Mouse (Mus musculus) heart, embryonic 16.5 days (tissue): Measurements from ENCODE around the gene Pdcd7. TPM values are rescaled to one million over a fixed set of nuclear protein-coding genes. Genes with fewer than 3 reads are reported as not detected.
A peak's percentile ranks its signal among the peaks of the same experiment; 100 is the strongest.

Experiments
- ATAC-seq: fragments of 200-750 bp; cut with Nextera tagmentation; replicated peaks from 2 replicates; pipeline ENCODE4 v1.8.0; 2017; ENCODE audit warnings: moderate number of reproducible peaks; ENCODE audit not compliant: insufficient read depth, low FRiP score; ENCODE audit errors: extremely low read depth
- H3K27ac ChIP-seq: fragments of 300-500 bp; sonication (generic); 2 replicates; pipeline ENCODE4 v1.5.1; 2014; ENCODE audit warnings: mild to moderate bottlenecking, low read length, control low read depth, moderate library complexity
- H3K27me3 ChIP-seq: fragments of 300-500 bp; sonication (generic); 2 replicates; pipeline ENCODE4 v1.6.1; 2014; ENCODE audit warnings: low read length, mixed read lengths; ENCODE audit not compliant: control insufficient read depth, insufficient read depth
- H3K36me3 ChIP-seq: fragments of 300-500 bp; sonication (generic); 2 replicates; pipeline ENCODE4 v1.6.1; 2014; ENCODE audit not compliant: control insufficient read depth, insufficient read depth
- H3K4me1 ChIP-seq: fragments of 300-500 bp; sonication (generic); 2 replicates; pipeline ENCODE4 v1.6.1; 2014; ENCODE audit warnings: low read length, mixed read lengths; ENCODE audit not compliant: control insufficient read depth, insufficient read depth
- H3K4me2 ChIP-seq: fragments of 300-500 bp; sonication (generic); 2 replicates; pipeline ENCODE4 v1.6.1; 2014; ENCODE audit warnings: low read depth, mild to moderate bottlenecking, control low read depth, low read length
- H3K4me3 ChIP-seq: fragments of 300-500 bp; sonication (generic); 2 replicates; pipeline ENCODE4 v1.5.1; 2014; ENCODE audit warnings: mild to moderate bottlenecking, control low read depth, low read length
- H3K9ac ChIP-seq: fragments of 300-500 bp; sonication (generic); 2 replicates; pipeline ENCODE4 v1.6.1; 2014; ENCODE audit warnings: low read length, control low read depth
- H3K9me3 ChIP-seq: fragments of 300-500 bp; sonication (generic); replicated peaks from 2 replicates; pipeline ENCODE4 v1.6.1; 2016; ENCODE audit warnings: low read length; ENCODE audit not compliant: control insufficient read depth
- WGBS: fragments of 180-500 bp; shearing (Covaris S2); extraction: QIAGEN DNeasy Blood & Tissue Kit; methylation state at CpG from one replicate; pipeline ENCODE4 v1.1.7; 2014; 5-methylcytosine and 5-hydroxymethylcytosine counted together
- polyA plus RNA-seq: library from polyadenylated mRNA; unstranded; fragments of >200 nt; fragmentation: Nextera tagmentation; extraction: Ambion mirVana; gene quantifications from 2 replicates; pipeline ENCODE4 v1.2.1, GENCODE M21; 2015

The Pdcd7 gene
- polyA plus RNA-seq, 1 experiment from 2014 or later, result 5.3 TPM

GRCm38 (mm10) chr9:65399934-65400333, 54.0 kb downstream of the Pdcd7 start:
- H3K36me3 ChIP-seq, result no peaks in the 10 kb centered on the region
- no peak for ATAC-seq
- H3K27ac ChIP-seq, result no peak overlapping the region
- peak overlapping the region; percentile 26; the same call in 1 of the 2 replicates for H3K4me3 ChIP-seq
- H3K4me2 ChIP-seq, result peak overlapping the region; percentile 12; the same call in 1 of the 2 replicates
- H3K27me3 ChIP-seq, result no peaks in the 10 kb centered on the region
- H3K9ac ChIP-seq, result no peak overlapping the region
- 82% methylated on average over 6 of the region's 6 CpGs for WGBS
- peaks cover 15% of the 10 kb centered on the region for H3K4me1 ChIP-seq
- H3K9me3 ChIP-seq, result no peaks in the 10 kb centered on the region

DNA sequence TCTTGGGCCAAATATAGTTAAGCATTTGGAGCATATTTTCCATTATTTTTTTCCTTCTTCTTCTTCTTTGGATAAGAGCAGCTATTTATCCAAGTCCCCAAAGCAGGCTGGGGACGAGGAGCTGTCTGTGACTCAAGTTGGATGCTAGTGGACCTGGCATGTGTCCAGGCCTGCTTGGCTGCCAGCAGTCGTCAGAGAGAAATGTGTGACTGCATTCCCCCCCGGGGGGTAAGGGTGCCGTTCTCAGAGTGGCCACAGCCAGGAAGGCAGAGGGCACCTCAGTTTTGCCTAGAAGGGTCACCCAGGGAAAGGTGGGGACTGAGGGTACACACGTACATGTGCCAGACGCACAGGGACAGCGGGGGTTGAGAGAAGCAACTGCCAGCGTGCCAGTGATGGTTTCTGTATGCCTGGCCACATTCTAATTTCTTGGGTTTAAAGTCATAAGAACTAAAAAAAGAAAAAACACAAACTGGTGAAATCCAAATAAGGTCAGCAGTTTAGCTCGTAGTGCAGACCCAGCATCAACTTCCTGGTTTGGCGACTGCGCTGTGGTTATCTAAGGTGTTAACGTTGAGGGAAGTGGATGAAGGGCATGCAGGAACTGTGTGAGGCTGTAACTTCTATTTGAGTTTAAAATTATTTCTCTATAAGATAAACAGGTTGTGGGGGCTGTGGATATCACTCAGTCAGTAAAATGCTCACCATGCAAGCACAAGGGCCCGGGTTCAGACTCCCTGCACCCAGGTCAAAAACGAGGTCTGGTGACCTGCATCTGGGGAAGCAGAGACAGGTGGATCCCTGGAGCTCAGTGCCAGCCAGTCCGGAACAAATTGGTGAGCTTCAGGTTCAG, 58.7 kb downstream of the Pdcd7 start:
- H3K27ac ChIP-seq, result peak overlapping the region; percentile 66
- H3K9me3 ChIP-seq, result no peaks in the 10 kb centered on the region
- 39% methylated on average over 15 of the region's 15 CpGs for WGBS
- H3K36me3 ChIP-seq, result no peaks in the 10 kb centered on the region
- peaks cover 7% of the 10 kb centered on the region for H3K4me1 ChIP-seq
- peak; percentile 74 for ATAC-seq
- H3K4me3 ChIP-seq, result 0 out of 2 replicates have a peak overlapping the region, but pooled peaks have one; percentile 33
- peak overlapping the region; percentile 61 for H3K9ac ChIP-seq
- no peaks in the 10 kb centered on the region for H3K27me3 ChIP-seq
- peak overlapping the region; percentile 61 for H3K4me2 ChIP-seq

DNA sequence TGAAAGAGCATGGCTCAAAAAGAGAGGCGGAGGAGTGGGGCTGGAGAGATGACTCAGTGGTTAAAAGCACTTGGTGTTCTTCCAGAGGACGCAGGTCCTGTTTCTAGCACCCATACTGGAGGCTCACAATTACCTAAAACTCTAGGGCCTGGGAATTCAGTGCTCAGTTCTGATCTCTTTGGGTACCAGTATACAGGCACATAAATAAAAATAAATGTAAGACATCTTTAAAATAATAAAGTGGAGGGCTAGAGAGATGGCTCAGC, 59.2 kb downstream of the Pdcd7 start:
- no peaks in the 10 kb centered on the region for H3K9me3 ChIP-seq
- H3K4me2 ChIP-seq, result no peak overlapping the region
- H3K4me3 ChIP-seq, result no peak overlapping the region
- H3K27me3 ChIP-seq, result no peaks in the 10 kb centered on the region
- H3K4me1 ChIP-seq, result peaks cover 7% of the 10 kb centered on the region
- ATAC-seq, result no peak
- H3K36me3 ChIP-seq, result no peaks in the 10 kb centered on the region
- H3K27ac ChIP-seq, result no peak overlapping the region
- H3K9ac ChIP-seq, result no peak overlapping the region
- WGBS, result 77% methylated on average over 2 of the region's 2 CpGs

GRCm38 (mm10) chr9:65407327-65407726, 61.4 kb downstream of the Pdcd7 start:
- Histone ChIP-seq H3K4me3 (no peak overlapping the region), H3K36me3 (no peaks in the 10 kb centered on the region), H3K9me3 (no peaks in the 10 kb centered on the region), H3K4me1 (peaks cover 7% of the 10 kb centered on the region), H3K27ac (no peak overlapping the region), H3K4me2 (no peak overlapping the region), H3K27me3 (no peaks in the 10 kb centered on the region), H3K9ac (no peak overlapping the region)
- ATAC-seq, result no peak
- WGBS, result 78% methylated on average over 5 of the region's 5 CpGs

DNA sequence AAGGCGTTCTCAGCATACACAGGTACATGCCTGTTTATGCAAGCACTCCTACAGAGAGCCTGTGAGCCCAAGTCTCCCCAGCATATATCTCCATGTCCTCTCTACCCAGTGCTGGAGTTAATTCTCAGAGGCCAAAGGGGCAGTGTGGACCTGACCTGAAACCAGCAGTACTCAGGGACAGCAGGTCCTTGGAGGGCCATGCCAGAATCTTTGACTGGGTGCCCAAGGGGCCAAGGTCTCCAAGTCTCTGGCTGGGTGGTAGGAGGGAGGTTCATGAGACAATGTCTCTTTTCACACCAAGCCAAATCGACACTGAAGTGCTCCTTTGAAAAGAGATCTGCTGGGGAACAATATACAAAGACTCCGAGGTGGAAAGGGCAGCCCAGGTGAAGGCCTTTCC, 62.0 kb downstream of the Pdcd7 start:
- H3K9ac ChIP-seq, result no peak overlapping the region
- WGBS, result 69% methylated on average over 3 of the region's 3 CpGs
- no peak for ATAC-seq
- H3K4me1 ChIP-seq, result peaks cover 7% of the 10 kb centered on the region
- H3K4me2 ChIP-seq, result no peak overlapping the region
- no peak overlapping the region for H3K27ac ChIP-seq
- H3K9me3 ChIP-seq, result no peaks in the 10 kb centered on the region
- H3K4me3 ChIP-seq, result no peak overlapping the region
- no peaks in the 10 kb centered on the region for H3K27me3 ChIP-seq
- no peaks in the 10 kb centered on the region for H3K36me3 ChIP-seq

DNA sequence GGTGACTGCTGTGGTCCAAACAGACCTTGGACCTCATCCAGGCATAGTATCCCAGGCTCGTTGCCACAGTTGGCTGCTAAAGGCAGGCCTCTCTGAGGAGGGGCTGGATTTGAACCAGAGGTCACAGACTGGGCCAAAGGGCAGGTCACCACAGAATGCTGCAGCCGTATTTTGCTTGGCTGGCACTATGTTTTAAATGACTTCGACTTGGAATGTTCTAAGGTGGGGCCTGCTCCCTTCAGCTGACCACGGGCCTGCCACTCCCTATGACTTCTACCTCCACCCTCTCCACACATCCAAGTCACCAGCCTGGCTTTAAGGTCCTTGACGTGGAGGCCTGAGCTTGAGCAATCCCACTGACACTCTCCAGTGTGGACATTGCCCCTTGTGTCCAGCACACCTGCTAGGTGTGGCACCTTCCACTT, 63.0 kb downstream of the Pdcd7 start:
- peaks cover 7% of the 10 kb centered on the region for H3K4me1 ChIP-seq
- no peak overlapping the region for H3K4me3 ChIP-seq
- H3K36me3 ChIP-seq, result no peaks in the 10 kb centered on the region
- no peak overlapping the region for H3K4me2 ChIP-seq
- 57% methylated on average over 5 of the region's 5 CpGs for WGBS
- no peaks in the 10 kb centered on the region for H3K9me3 ChIP-seq
- H3K9ac ChIP-seq, result no peak overlapping the region
- no peak for ATAC-seq
- H3K27me3 ChIP-seq, result no peaks in the 10 kb centered on the region
- H3K27ac ChIP-seq, result no peak overlapping the region

Other genes starting within 250 kb of the Pdcd7 start
- gene Igdcc4, start 244.6 kb upstream of the Pdcd7 start, polyA plus RNA-seq, result 8.1 and 10.8 TPM in 2 replicates
- 0.17 and 0.30 TPM in 2 replicates for gene Igdcc3, start 204.9 kb upstream of the Pdcd7 start, polyA plus RNA-seq
- 5.4 and 6.5 TPM in 2 replicates for gene Parp16, start 150.8 kb upstream of the Pdcd7 start, polyA plus RNA-seq
- gene Cilp, start 80.9 kb upstream of the Pdcd7 start, polyA plus RNA-seq, result 0.08 and 0.14 TPM in 2 replicates
- gene Clpx, start 51.8 kb upstream of the Pdcd7 start, polyA plus RNA-seq, result 49.0 and 53.5 TPM in 2 replicates
- gene Ubap1l, start 14.9 kb downstream of the Pdcd7 start, polyA plus RNA-seq, result 0.13 and 0.42 TPM in 2 replicates
- gene Kbtbd13, start 45.5 kb downstream of the Pdcd7 start, polyA plus RNA-seq, result 1.4 and 1.8 TPM in 2 replicates
- gene Rasl12, start 52.4 kb downstream of the Pdcd7 start, polyA plus RNA-seq, result 8.4 and 11.6 TPM in 2 replicates
- 0.70 TPM in 1 of 2 replicates, not detected in the other for gene Slc51b, start 76.9 kb downstream of the Pdcd7 start, polyA plus RNA-seq
- gene Mtfmt, start 89.7 kb downstream of the Pdcd7 start, polyA plus RNA-seq, result 13.7 and 15.0 TPM in 2 replicates
- gene Spg21, start 114.8 kb downstream of the Pdcd7 start, polyA plus RNA-seq, result 59.9 and 61.9 TPM in 2 replicates
- not detected in 2 replicates for gene Ankdd1a, start 174.1 kb downstream of the Pdcd7 start, polyA plus RNA-seq
- 11.0 and 12.0 TPM in 2 replicates for gene Plekho2, start 233.9 kb downstream of the Pdcd7 start, polyA plus RNA-seq
- gene Pif1, start 241.1 kb downstream of the Pdcd7 start, polyA plus RNA-seq, result 11.9 and 13.9 TPM in 2 replicates